Mouse (Mus musculus) lung, postnatal 0 days (tissue): Measurements from ENCODE around the gene Tnni1. TPM values are rescaled to one million over a fixed set of nuclear protein-coding genes. Genes with fewer than 3 reads are reported as not detected.

ENCODE experiments used
- ATAC-seq: fragments of 200-750 bp; cut with Nextera tagmentation; 2 replicates; pipeline ENCODE4 v1.8.0; 2017; ENCODE audit warnings: moderate library complexity
- DNase-seq: peaks from one replicate; pipeline ENCODE4 v3.0.0-alpha.2; 2016; ENCODE audit warnings: low spot score
- H3K27ac ChIP-seq: fragments of 300-500 bp; sonication (generic); 2 replicates; pipeline ENCODE4 v1.5.1; 2014; ENCODE audit warnings: antibody characterized with exemption, mild to moderate bottlenecking, low read length, mixed read lengths
- H3K27me3 ChIP-seq: fragments of 300-500 bp; sonication (generic); replicated peaks from 2 replicates; pipeline ENCODE4 v1.6.1; 2014; ENCODE audit warnings: low read length, mixed read lengths; ENCODE audit not compliant: insufficient read depth
- H3K36me3 ChIP-seq: fragments of 300-500 bp; sonication (generic); 2 replicates; pipeline ENCODE4 v1.6.1; 2014; ENCODE audit warnings: low read length, mixed read lengths; ENCODE audit not compliant: insufficient read depth
- H3K4me1 ChIP-seq: fragments of 300-500 bp; sonication (generic); 2 replicates; pipeline ENCODE4 v1.6.1; 2014; ENCODE audit warnings: antibody characterized with exemption, low read depth, low read length, mixed read lengths; ENCODE audit not compliant: insufficient read depth
- H3K4me2 ChIP-seq: fragments of 300-500 bp; sonication (generic); replicated peaks from 2 replicates; pipeline ENCODE4 v1.6.1; 2014; ENCODE audit warnings: low read depth, mild to moderate bottlenecking, low read length, moderate library complexity, mixed read lengths
- H3K4me3 ChIP-seq: fragments of 300-500 bp; sonication (generic); 2 replicates; pipeline ENCODE4 v1.5.1; 2014; ENCODE audit warnings: low read depth, low read length
- H3K9ac ChIP-seq: fragments of 300-500 bp; sonication (generic); replicated peaks from 2 replicates; pipeline ENCODE4 v1.6.1; 2014; ENCODE audit warnings: low read depth, mild to moderate bottlenecking
- H3K9me3 ChIP-seq: fragments of 300-500 bp; sonication (generic); 2 replicates; pipeline ENCODE4 v1.6.1; 2016; ENCODE audit warnings: low read length, mixed read lengths
- CTCF ChIP-seq: IDR thresholded peaks from 2 replicates; pipeline ENCODE4 v1.5.1; 2016; ENCODE audit warnings: antibody characterized with exemption, mild to moderate bottlenecking
- EP300 ChIP-seq: IDR thresholded peaks from 2 replicates; pipeline ENCODE4 v1.6.1; 2016; ENCODE audit warnings: antibody characterized with exemption, mild to moderate bottlenecking, control low read depth
- WGBS: fragments of 180-500 bp; shearing (Covaris S2); extraction: QIAGEN DNeasy Blood & Tissue Kit; methylation state at CpG from one replicate; pipeline ENCODE4 v1.1.7; 2014; 5-methylcytosine and 5-hydroxymethylcytosine counted together
- polyA plus RNA-seq: library from polyadenylated mRNA; unstranded; fragments of >200 nt; fragmentation: Nextera tagmentation; extraction: Ambion mirVana; gene quantifications from 2 replicates; pipeline ENCODE4 v1.2.1, GENCODE M21; 2015

The Tnni1 gene
- polyA plus RNA-seq, 1 experiment from 2014 or later, result 26.1 TPM

- DNase-seq (no peak), ATAC-seq (no peak)
- Histone ChIP-seq H3K27me3 (peaks cover 9% of the 10 kb centered on the region), H3K27ac (no peak overlapping the region), H3K4me3 (no peak overlapping the region), H3K4me1 (no peaks in the 10 kb centered on the region), H3K36me3 (no peaks in the 10 kb centered on the region), H3K9ac (no peak overlapping the region), H3K4me2 (no peak overlapping the region), H3K9me3 (no peaks in the 10 kb centered on the region)
- 36% methylated on average over 4 of the region's 4 CpGs for WGBS
- TF ChIP-seq EP300, result no peak
- no peak for TF ChIP-seq CTCF
These were observed 38.4 kb downstream of the Tnni1 start for GRCm38 (mm10) chr1:135817595-135817994.

GRCm38 (mm10) chr1:135818481-135819086 lies 39.4 kb downstream of the Tnni1 start, which contains the start of gene Lad1:
TSS of gene Lad1 (plus strand) at chr1:135818598.
- Histone ChIP-seq H3K4me1 (no peaks in the 10 kb centered on the region), H3K27me3 (peaks cover 9% of the 10 kb centered on the region), H3K9me3 (no peaks in the 10 kb centered on the region), H3K27ac (no peak within 1 kb of the TSS), H3K36me3 (no peaks in the 10 kb centered on the region), H3K9ac (peak within 1 kb of the TSS; percentile 4; the same call in 1 of the 2 replicates), H3K4me3 (peak within 1 kb of the TSS; percentile 48), H3K4me2 (peak within 1 kb of the TSS; percentile 86)
- 3% methylated on average over 62 of the region's 63 CpGs for WGBS
- peak; percentile 89 for ATAC-seq
- TF ChIP-seq CTCF (no peak), EP300 (no peak)
- peak; percentile 75 for DNase-seq

GRCm38 (mm10) chr1:135820071-135820470 lies 40.8 kb downstream of the Tnni1 start:
- no peaks in the 10 kb centered on the region for H3K9me3 ChIP-seq
- H3K4me1 ChIP-seq, result no peaks in the 10 kb centered on the region
- 69% methylated on average over 10 of the region's 10 CpGs for WGBS
- no peak overlapping the region for H3K4me2 ChIP-seq
- TF ChIP-seq EP300 (no peak), CTCF (no peak)
- no peak overlapping the region for H3K27ac ChIP-seq
- no peaks in the 10 kb centered on the region for H3K36me3 ChIP-seq
- no peak overlapping the region for H3K4me3 ChIP-seq
- ATAC-seq (peak; percentile 25; the same call in 1 of the 2 replicates), DNase-seq (no peak)
- H3K9ac ChIP-seq, result no peak overlapping the region
- peaks cover 9% of the 10 kb centered on the region for H3K27me3 ChIP-seq

- H3K4me3 ChIP-seq, result no peak overlapping the region; the same call in 1 of the 2 replicates
- no peak overlapping the region for H3K4me2 ChIP-seq
- H3K27ac ChIP-seq, result no peak overlapping the region
- ATAC-seq, result peak; percentile 22; the same call in 1 of the 2 replicates
- peak; percentile 43 for DNase-seq
- H3K27me3 ChIP-seq, result peaks cover 9% of the 10 kb centered on the region
- H3K36me3 ChIP-seq, result no peaks in the 10 kb centered on the region
- H3K9me3 ChIP-seq, result no peaks in the 10 kb centered on the region
- H3K9ac ChIP-seq, result no peak overlapping the region
- 61% methylated on average over 16 of the region's 16 CpGs for WGBS
- TF ChIP-seq EP300, result no peak
- TF ChIP-seq CTCF, result no peak
- no peaks in the 10 kb centered on the region for H3K4me1 ChIP-seq
These were observed 41.6 kb downstream of the Tnni1 start for GRCm38 (mm10) chr1:135820736-135821364.

GRCm38 (mm10) chr1:135821780-135822179 lies 42.5 kb downstream of the Tnni1 start:
- H3K4me2 ChIP-seq, result no peak overlapping the region
- no peak overlapping the region for H3K4me3 ChIP-seq
- TF ChIP-seq CTCF, result no peak
- TF ChIP-seq EP300, result no peak
- no peaks in the 10 kb centered on the region for H3K9me3 ChIP-seq
- 71% methylated on average over 7 of the region's 7 CpGs for WGBS
- H3K4me1 ChIP-seq, result no peaks in the 10 kb centered on the region
- ATAC-seq (no peak), DNase-seq (no peak)
- H3K27ac ChIP-seq, result no peak overlapping the region
- H3K27me3 ChIP-seq, result peaks cover 9% of the 10 kb centered on the region
- H3K9ac ChIP-seq, result no peak overlapping the region
- no peaks in the 10 kb centered on the region for H3K36me3 ChIP-seq

GRCm38 (mm10) chr1:135828918-135829317 lies 49.7 kb downstream of the Tnni1 start:
- no peaks in the 10 kb centered on the region for H3K36me3 ChIP-seq
- H3K9me3 ChIP-seq, result no peaks in the 10 kb centered on the region
- no peak overlapping the region for H3K9ac ChIP-seq
- ATAC-seq (no peak; the same call in 1 of the 2 replicates), DNase-seq (peak; percentile 46)
- H3K4me1 ChIP-seq, result no peaks in the 10 kb centered on the region
- no peaks in the 10 kb centered on the region for H3K27me3 ChIP-seq
- TF ChIP-seq CTCF (peak; percentile 87), EP300 (no peak)
- 13% methylated on average over 1 of the region's 1 CpGs for WGBS
- H3K4me2 ChIP-seq, result no peak overlapping the region
- H3K4me3 ChIP-seq, result no peak overlapping the region
- H3K27ac ChIP-seq, result no peak overlapping the region
